Mouse (Mus musculus): ENCODE results near the gene Vhl. TPM values are rescaled to one million over a fixed set of nuclear protein-coding genes. Genes with fewer than 3 reads are reported as not detected.

The Vhl gene
- polyA plus RNA-seq, 1 experiment from 2014 or later = 12.9 TPM

DNA sequence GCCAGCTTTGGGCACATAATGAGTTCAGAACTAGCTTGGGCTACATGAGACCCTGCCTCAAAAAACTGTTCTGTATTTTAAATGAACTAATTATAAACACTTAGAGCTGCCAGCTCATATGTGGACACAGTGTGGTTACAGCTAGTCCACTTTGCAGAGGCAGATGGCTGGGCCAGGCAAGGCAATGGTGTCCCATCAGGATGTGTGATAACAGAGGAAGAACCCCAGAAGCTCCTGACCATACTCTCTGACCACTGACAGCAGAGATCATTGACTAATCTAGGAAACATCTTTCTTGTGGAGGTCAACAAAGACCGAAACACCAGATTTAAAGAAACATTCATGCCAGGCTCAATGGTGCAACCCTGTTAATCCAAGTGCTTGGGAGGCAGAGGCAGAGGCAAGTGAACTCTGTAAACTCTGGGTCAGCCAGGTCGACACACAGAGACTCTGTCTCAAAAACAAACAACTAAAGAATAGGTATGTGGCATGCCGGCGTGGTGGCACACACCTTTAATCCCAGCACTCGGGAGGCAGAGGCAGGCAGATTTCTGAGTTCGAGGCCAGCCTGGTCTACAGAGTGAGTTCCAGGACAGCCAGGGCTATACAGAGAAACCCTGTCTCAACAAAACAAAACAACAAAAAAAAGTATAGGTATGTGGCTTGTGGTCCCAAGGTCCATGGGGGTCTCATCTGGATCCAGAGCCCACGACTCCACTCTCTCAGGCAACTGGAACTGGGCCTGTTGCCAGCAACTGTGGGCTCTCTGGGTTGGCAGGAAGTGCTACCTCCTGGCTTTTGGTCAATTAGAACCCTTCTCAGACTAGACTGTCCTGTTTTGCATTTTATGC is 25.8 kb downstream of the Vhl start:
- WGBS (ENCODE audit: insufficient replicate concordance) = 48% methylated on average over 7 of the region's 7 CpGs
- H3K27me3 ChIP-seq (ENCODE audit: insufficient read depth, low read length) = no peaks in the 10 kb centered on the region
- H3K4me1 ChIP-seq (ENCODE audit: insufficient read depth) = peaks cover 39% of the 10 kb centered on the region
- H3K4me2 ChIP-seq (ENCODE audit: low read depth, low read length) = no peak overlapping the region
- ATAC-seq (peak; percentile 62), DNase-seq (peak; percentile 22)
- no peak; the same call in 1 of the 2 replicates for TF ChIP-seq EP300 (IDR thresholded peaks at IDR 0.05; ENCODE audit: low read depth)
- no peak for TF ChIP-seq CTCF (IDR thresholded peaks at IDR 0.05; ENCODE audit: low read depth)
- no peaks in the 10 kb centered on the region for H3K9me3 ChIP-seq (ENCODE audit: low read length)
- H3K4me3 ChIP-seq (ENCODE audit: low read depth, low read length) = no peak overlapping the region
- H3K9ac ChIP-seq (replicated peaks) = no peak overlapping the region
- peak overlapping the region; percentile 45 for H3K27ac ChIP-seq (ENCODE audit: low read depth)
- H3K36me3 ChIP-seq (replicated peaks; ENCODE audit: insufficient read depth, low read length) = peaks cover 11% of the 10 kb centered on the region

DNA sequence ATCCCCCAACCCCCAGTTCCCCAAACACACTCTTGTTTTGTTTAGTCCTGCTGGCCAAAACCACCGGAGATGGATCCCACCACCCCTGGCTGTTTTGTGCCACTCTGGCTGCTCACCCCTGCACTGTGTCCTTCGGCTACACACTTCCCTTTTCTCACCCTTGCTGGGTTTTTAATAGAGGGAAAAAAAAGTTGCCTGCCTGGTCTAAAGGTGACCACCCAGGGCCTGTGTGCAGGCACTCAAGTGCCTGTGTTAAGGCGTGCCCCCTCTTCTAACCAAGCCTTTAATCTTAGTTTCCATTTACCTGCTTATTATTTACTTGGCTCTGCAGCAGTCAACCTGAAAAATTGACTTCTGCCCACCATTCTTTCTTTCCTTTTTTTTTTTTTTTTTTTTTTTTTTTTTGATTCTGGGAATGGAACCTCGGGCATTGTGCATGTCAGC is 26.5 kb downstream of the Vhl start:
- 44% methylated on average over 4 of the region's 4 CpGs for WGBS (ENCODE audit: insufficient replicate concordance)
- H3K36me3 ChIP-seq (replicated peaks; ENCODE audit: insufficient read depth, low read length) = peaks cover 11% of the 10 kb centered on the region
- peaks cover 37% of the 10 kb centered on the region for H3K4me1 ChIP-seq (ENCODE audit: insufficient read depth)
- DNase-seq (no peak), ATAC-seq (no peak)
- H3K27me3 ChIP-seq (ENCODE audit: insufficient read depth, low read length) = no peaks in the 10 kb centered on the region
- H3K4me3 ChIP-seq (ENCODE audit: low read depth, low read length) = no peak overlapping the region
- H3K4me2 ChIP-seq (ENCODE audit: low read depth, low read length) = no peak overlapping the region
- H3K27ac ChIP-seq (ENCODE audit: low read depth) = peak overlapping the region; percentile 45; the same call in 1 of the 2 replicates
- H3K9ac ChIP-seq (replicated peaks) = no peak overlapping the region
- H3K9me3 ChIP-seq (ENCODE audit: low read length) = no peaks in the 10 kb centered on the region
- no peak for TF ChIP-seq CTCF (IDR thresholded peaks at IDR 0.05; ENCODE audit: low read depth)
- TF ChIP-seq EP300 (IDR thresholded peaks at IDR 0.05; ENCODE audit: low read depth) = no peak

DNA sequence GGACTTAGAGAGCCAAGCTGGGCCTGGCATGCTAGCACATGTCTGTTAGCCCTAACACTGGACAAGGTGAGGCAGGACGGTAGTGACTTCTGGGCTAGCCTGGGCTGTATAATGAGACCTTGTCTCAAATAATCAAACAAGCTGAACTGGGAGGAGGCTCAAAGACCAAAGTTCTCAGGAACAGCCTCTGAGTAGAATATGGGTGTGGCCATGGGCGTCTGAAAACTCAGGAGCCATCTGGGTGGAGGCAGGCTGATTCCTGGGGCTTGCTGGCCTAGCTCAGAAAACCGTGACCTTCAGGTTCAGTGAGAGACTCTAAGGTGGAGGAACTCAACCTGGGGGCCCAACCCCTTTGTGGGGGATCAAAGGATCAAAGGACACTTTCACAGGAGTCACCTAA is 27.9 kb downstream of the Vhl start:
- H3K4me2 ChIP-seq (ENCODE audit: low read depth, low read length) = no peak overlapping the region
- no peaks in the 10 kb centered on the region for H3K27me3 ChIP-seq (ENCODE audit: insufficient read depth, low read length)
- H3K4me1 ChIP-seq (ENCODE audit: insufficient read depth) = peaks cover 33% of the 10 kb centered on the region
- no peak for DNase-seq
- no peak for ATAC-seq
- no peak overlapping the region for H3K4me3 ChIP-seq (ENCODE audit: low read depth, low read length)
- H3K9ac ChIP-seq (replicated peaks) = no peak overlapping the region
- no peak for TF ChIP-seq CTCF (IDR thresholded peaks at IDR 0.05; ENCODE audit: low read depth)
- H3K27ac ChIP-seq (ENCODE audit: low read depth) = no peak overlapping the region
- 49% methylated on average over 3 of the region's 3 CpGs for WGBS (ENCODE audit: insufficient replicate concordance)
- H3K36me3 ChIP-seq (replicated peaks; ENCODE audit: insufficient read depth, low read length) = peaks cover 11% of the 10 kb centered on the region
- H3K9me3 ChIP-seq (ENCODE audit: low read length) = no peaks in the 10 kb centered on the region

DNA sequence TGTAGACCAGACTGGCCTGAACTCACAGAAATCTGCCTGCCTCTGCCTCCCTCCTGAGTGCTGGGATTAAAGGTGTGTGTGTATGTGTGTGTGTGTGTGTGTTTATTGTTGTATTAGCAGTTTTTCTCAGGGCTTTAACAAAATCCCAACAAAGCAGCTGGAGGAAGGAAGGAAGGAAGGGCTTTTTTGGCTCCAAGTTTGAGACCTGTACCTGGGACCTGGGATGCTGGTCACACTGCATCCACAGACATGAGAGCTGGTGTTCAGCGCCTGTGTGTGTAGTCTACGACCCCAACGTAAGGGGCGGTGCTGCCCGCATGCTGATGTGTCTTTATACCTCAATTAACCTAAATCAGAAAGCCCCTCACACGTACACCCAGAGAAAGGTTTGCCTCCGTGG is 29.8 kb downstream of the Vhl start:
- Histone ChIP-seq H3K4me2 (ENCODE audit: low read depth, low read length) (no peak overlapping the region), H3K27ac (ENCODE audit: low read depth) (peak overlapping the region; percentile 55; the same call in 1 of the 2 replicates), H3K4me3 (ENCODE audit: low read depth, low read length) (no peak overlapping the region), H3K9me3 (ENCODE audit: low read length) (no peaks in the 10 kb centered on the region), H3K4me1 (ENCODE audit: insufficient read depth) (peaks cover 46% of the 10 kb centered on the region), H3K27me3 (ENCODE audit: insufficient read depth, low read length) (no peaks in the 10 kb centered on the region), H3K9ac (replicated peaks) (no peak overlapping the region), H3K36me3 (replicated peaks; ENCODE audit: insufficient read depth, low read length) (no peaks in the 10 kb centered on the region; the same call in 1 of the 2 replicates)
- DNase-seq = no peak
- no peak for ATAC-seq
- WGBS (ENCODE audit: insufficient replicate concordance) = 84% methylated on average over 7 of the region's 7 CpGs
- TF ChIP-seq CTCF (IDR thresholded peaks at IDR 0.05; ENCODE audit: low read depth) (no peak), EP300 (IDR thresholded peaks at IDR 0.05; ENCODE audit: low read depth) (no peak)

DNA sequence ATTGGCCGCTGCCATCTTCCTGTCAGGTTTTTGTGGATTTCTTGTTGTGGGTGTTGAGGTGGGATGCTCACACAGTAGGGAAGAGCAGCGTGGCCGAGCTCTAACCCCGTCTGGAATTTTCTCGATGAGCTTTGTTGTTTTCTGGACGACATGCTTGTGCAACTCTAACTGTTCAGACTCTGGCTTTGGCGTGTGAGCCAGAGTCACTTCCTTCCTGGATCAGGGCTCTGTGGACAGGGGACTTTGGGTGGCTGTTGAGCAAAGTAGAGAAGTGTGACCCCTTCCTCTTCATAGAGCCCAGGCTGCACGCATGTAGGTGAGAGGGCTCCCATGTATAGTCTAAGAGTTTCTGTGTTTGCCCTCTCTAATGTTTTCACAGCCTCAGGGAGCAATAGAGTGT is 30.3 kb downstream of the Vhl start:
- Histone ChIP-seq H3K9ac (replicated peaks) (no peak overlapping the region), H3K9me3 (ENCODE audit: low read length) (no peaks in the 10 kb centered on the region), H3K4me2 (ENCODE audit: low read depth, low read length) (0 out of 2 replicates have a peak overlapping the region, but pooled peaks have one; percentile 0), H3K27me3 (ENCODE audit: insufficient read depth, low read length) (no peaks in the 10 kb centered on the region), H3K36me3 (replicated peaks; ENCODE audit: insufficient read depth, low read length) (no peaks in the 10 kb centered on the region; the same call in 1 of the 2 replicates), H3K4me1 (ENCODE audit: insufficient read depth) (peaks cover 46% of the 10 kb centered on the region), H3K27ac (ENCODE audit: low read depth) (peak overlapping the region; percentile 55), H3K4me3 (ENCODE audit: low read depth, low read length) (no peak overlapping the region)
- no peak for TF ChIP-seq EP300 (IDR thresholded peaks at IDR 0.05; ENCODE audit: low read depth)
- no peak for TF ChIP-seq CTCF (IDR thresholded peaks at IDR 0.05; ENCODE audit: low read depth)
- ATAC-seq = peak; percentile 6; the same call in 1 of the 2 replicates
- DNase-seq = no peak
- 38% methylated on average over 8 of the region's 8 CpGs for WGBS (ENCODE audit: insufficient replicate concordance)

GRCm38 (mm10) chr6:113654753-113655397 is 31.1 kb downstream of the Vhl start:
- Histone ChIP-seq H3K4me3 (ENCODE audit: low read depth, low read length) (no peak overlapping the region), H3K9me3 (ENCODE audit: low read length) (no peaks in the 10 kb centered on the region), H3K27me3 (ENCODE audit: insufficient read depth, low read length) (no peaks in the 10 kb centered on the region), H3K36me3 (replicated peaks; ENCODE audit: insufficient read depth, low read length) (no peaks in the 10 kb centered on the region; the same call in 1 of the 2 replicates), H3K9ac (replicated peaks) (0 out of 2 replicates have a peak overlapping the region, but pooled peaks have one; percentile 26), H3K4me2 (ENCODE audit: low read depth, low read length) (no peak overlapping the region), H3K4me1 (ENCODE audit: insufficient read depth) (peaks cover 43% of the 10 kb centered on the region), H3K27ac (ENCODE audit: low read depth) (peak overlapping the region; percentile 55; the same call in 1 of the 2 replicates)
- TF ChIP-seq CTCF (IDR thresholded peaks at IDR 0.05; ENCODE audit: low read depth) (no peak), EP300 (IDR thresholded peaks at IDR 0.05; ENCODE audit: low read depth) (no peak)
- 57% methylated on average over 15 of the region's 16 CpGs for WGBS (ENCODE audit: insufficient replicate concordance)
- ATAC-seq (0 out of 2 replicates have a peak, but pooled peaks have one; percentile 16), DNase-seq (peak; percentile 50)
